Mouse (Mus musculus): ENCODE data around the gene Gabarap. TPM values are rescaled to one million over a fixed set of nuclear protein-coding genes. Genes with fewer than 3 reads are reported as not detected.

The Gabarap gene
- total and polyA plus RNA-seq, 2 experiments from 2014 or later: 197 to 501 TPM

GRCm38 (mm10) chr11:70018131-70018990 lies 27.4 kb downstream of the Gabarap start:
- Histone ChIP-seq H3K9me3 (ENCODE audit: low read length) (no peaks in the 10 kb centered on the region), H3K27me3 (ENCODE audit: insufficient read depth, low read length) (no peaks in the 10 kb centered on the region), H3K27ac (ENCODE audit: low read depth, low read length) (peak overlapping the region; percentile 96), H3K36me3 (ENCODE audit: insufficient read depth, low read length) (peaks cover 3% of the 10 kb centered on the region; the same call in 1 of the 2 replicates), H3K4me3 (ENCODE audit: low read depth, low read length) (peak overlapping the region; percentile 63), H3K4me1 (ENCODE audit: insufficient read depth, low read length) (peaks cover 20% of the 10 kb centered on the region), H3K9ac (replicated peaks; ENCODE audit: low read length, poor library complexity, severe bottlenecking) (peak overlapping the region; percentile 80), H3K4me2 (ENCODE audit: low read depth, low read length, poor library complexity, severe bottlenecking) (peak overlapping the region; percentile 87)
- no peak for TF ChIP-seq CTCF (IDR thresholded peaks at IDR 0.05)
- DNase-seq (ENCODE audit: low spot score) (peak; percentile 94), ATAC-seq (ENCODE audit: low FRiP score) (no peak)
- WGBS: 1% methylated on average over 19 of the region's 25 CpGs

- no peak for DNase-seq (ENCODE audit: low spot score)
- Histone ChIP-seq H3K4me2 (ENCODE audit: low read depth, low read length, poor library complexity, severe bottlenecking) (peak overlapping the region; percentile 87), H3K36me3 (ENCODE audit: insufficient read depth, low read length) (no peaks in the 10 kb centered on the region), H3K27me3 (ENCODE audit: insufficient read depth, low read length) (no peaks in the 10 kb centered on the region), H3K9ac (replicated peaks; ENCODE audit: low read length, poor library complexity, severe bottlenecking) (peak overlapping the region; percentile 80), H3K4me3 (ENCODE audit: low read depth, low read length) (peak overlapping the region; percentile 63), H3K27ac (ENCODE audit: low read depth, low read length) (peak overlapping the region; percentile 96), H3K4me1 (ENCODE audit: insufficient read depth, low read length) (peaks cover 22% of the 10 kb centered on the region), H3K9me3 (ENCODE audit: low read length) (no peaks in the 10 kb centered on the region)
- no peak for ATAC-seq (ENCODE audit: low FRiP score)
- 14% methylated on average over 2 of the region's 2 CpGs for WGBS
- no peak for TF ChIP-seq CTCF (IDR thresholded peaks at IDR 0.05)
Observed at GRCm38 (mm10) chr11:70019495-70020021, 28.6 kb downstream of the Gabarap start.

GRCm38 (mm10) chr11:70020022-70020631 lies 29.2 kb downstream of the Gabarap start:
- ATAC-seq (ENCODE audit: low FRiP score): no peak
- H3K4me1 ChIP-seq (ENCODE audit: insufficient read depth, low read length): peaks cover 22% of the 10 kb centered on the region
- H3K27me3 ChIP-seq (ENCODE audit: insufficient read depth, low read length): no peaks in the 10 kb centered on the region
- H3K9ac ChIP-seq (replicated peaks; ENCODE audit: low read length, poor library complexity, severe bottlenecking): peak overlapping the region; percentile 80
- no peak for TF ChIP-seq CTCF (IDR thresholded peaks at IDR 0.05)
- DNase-seq (ENCODE audit: low spot score): peak; percentile 30
- peak overlapping the region; percentile 96 for H3K27ac ChIP-seq (ENCODE audit: low read depth, low read length)
- peak overlapping the region; percentile 87 for H3K4me2 ChIP-seq (ENCODE audit: low read depth, low read length, poor library complexity, severe bottlenecking)
- H3K36me3 ChIP-seq (ENCODE audit: insufficient read depth, low read length): no peaks in the 10 kb centered on the region
- WGBS: 9% methylated on average over 7 of the region's 8 CpGs
- peak overlapping the region; percentile 63 for H3K4me3 ChIP-seq (ENCODE audit: low read depth, low read length)
- H3K9me3 ChIP-seq (ENCODE audit: low read length): no peaks in the 10 kb centered on the region

GRCm38 (mm10) chr11:70020731-70021263 lies 29.9 kb downstream of the Gabarap start:
- under 1% methylated on average over 8 of the region's 8 CpGs for WGBS
- H3K9me3 ChIP-seq (ENCODE audit: low read length): no peaks in the 10 kb centered on the region
- peaks cover 22% of the 10 kb centered on the region for H3K4me1 ChIP-seq (ENCODE audit: insufficient read depth, low read length)
- H3K27me3 ChIP-seq (ENCODE audit: insufficient read depth, low read length): no peaks in the 10 kb centered on the region
- H3K4me3 ChIP-seq (ENCODE audit: low read depth, low read length): peak overlapping the region; percentile 63
- peak overlapping the region; percentile 42; the same call in 1 of the 2 replicates for H3K9ac ChIP-seq (replicated peaks; ENCODE audit: low read length, poor library complexity, severe bottlenecking)
- H3K27ac ChIP-seq (ENCODE audit: low read depth, low read length): peak overlapping the region; percentile 96
- peak; percentile 77 for TF ChIP-seq CTCF (IDR thresholded peaks at IDR 0.05)
- H3K36me3 ChIP-seq (ENCODE audit: insufficient read depth, low read length): no peaks in the 10 kb centered on the region
- ATAC-seq (ENCODE audit: low FRiP score) (peak; percentile 82), DNase-seq (ENCODE audit: low spot score) (peak; percentile 94)
- H3K4me2 ChIP-seq (ENCODE audit: low read depth, low read length, poor library complexity, severe bottlenecking): peak overlapping the region; percentile 87

- under 1% methylated on average over 39 of the region's 40 CpGs for WGBS
- Histone ChIP-seq H3K4me3 (ENCODE audit: low read depth, low read length) (peak overlapping the region; percentile 63), H3K4me1 (ENCODE audit: insufficient read depth, low read length) (peaks cover 27% of the 10 kb centered on the region), H3K4me2 (ENCODE audit: low read depth, low read length, poor library complexity, severe bottlenecking) (peak overlapping the region; percentile 87), H3K36me3 (ENCODE audit: insufficient read depth, low read length) (no peaks in the 10 kb centered on the region), H3K9me3 (ENCODE audit: low read length) (no peaks in the 10 kb centered on the region), H3K27ac (ENCODE audit: low read depth, low read length) (peak overlapping the region; percentile 96), H3K27me3 (ENCODE audit: insufficient read depth, low read length) (no peaks in the 10 kb centered on the region), H3K9ac (replicated peaks; ENCODE audit: low read length, poor library complexity, severe bottlenecking) (peak overlapping the region; percentile 42)
- TF ChIP-seq CTCF (IDR thresholded peaks at IDR 0.05): peak; percentile 61
- DNase-seq (ENCODE audit: low spot score) (peak; percentile 100), ATAC-seq (ENCODE audit: low FRiP score) (peak; percentile 87)
Observed at GRCm38 (mm10) chr11:70021264-70022132, 30.6 kb downstream of the Gabarap start.
